Mouse (Mus musculus) frontal cortex, postnatal 10 days (tissue): Measurements from ENCODE around the gene Igf2bp2.

ENCODE experiments used
- DNase-seq, 2 experiments: peaks; one replicate each; pipeline ENCODE4 v3.0.0; 2022; ENCODE audit warnings: low spot score in 2 of 2, mixed read lengths in 1 of 2

Gene Igf2bp2

GRCm38 (mm10) chr16:22039978-22040377 is 123.1 kb downstream of the Igf2bp2 start:
- no peak for DNase-seq

GRCm38 (mm10) chr16:22038554-22038953 is 124.5 kb downstream of the Igf2bp2 start:
- DNase-seq: no peak

GRCm38 (mm10) chr16:22027474-22027873 is 135.6 kb downstream of the Igf2bp2 start:
- no peak for DNase-seq

- no peak for DNase-seq
These were observed 141.0 kb downstream of the Igf2bp2 start for GRCm38 (mm10) chr16:22022122-22022521.

- no peak for DNase-seq
These were observed 147.5 kb downstream of the Igf2bp2 start for GRCm38 (mm10) chr16:22015569-22015968.

- no peak for DNase-seq
These were observed 153.5 kb downstream of the Igf2bp2 start for GRCm38 (mm10) chr16:22009596-22009995.

- peak; percentile 100 for DNase-seq
These were observed 154.0 kb downstream of the Igf2bp2 start, which contains the start of gene Senp2 for GRCm38 (mm10) chr16:22009099-22009584. Gene Senp2 (plus strand): TSS chr16:22009484.
